In the genomic region with DNA sequence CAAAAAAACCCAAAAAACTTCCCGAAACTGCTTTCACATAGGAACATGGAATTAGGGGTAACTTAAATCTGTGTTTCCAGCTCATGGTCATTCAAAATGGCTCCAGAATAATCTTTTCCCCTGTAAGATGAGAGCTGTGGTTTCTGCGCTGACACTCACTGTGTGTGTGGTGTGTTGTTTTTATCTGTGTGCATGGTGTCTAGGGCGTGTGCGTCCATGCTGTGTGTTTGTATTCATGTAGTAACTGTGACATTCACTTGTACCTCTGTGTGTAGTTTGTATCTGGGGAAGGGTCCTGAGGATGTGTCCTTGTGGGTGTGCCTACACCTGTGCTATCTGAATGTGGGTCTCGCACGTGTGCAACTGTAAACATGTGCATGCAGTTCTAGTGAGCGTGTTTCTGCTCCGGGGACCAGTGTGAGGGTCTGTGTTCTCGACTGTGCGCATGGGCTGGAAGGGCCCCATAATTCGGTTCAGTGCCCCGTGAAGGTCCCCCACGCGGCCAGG, we compare ENCODE assay signal across 7 mouse cellular contexts. TPM values are rescaled to one million over a fixed set of nuclear protein-coding genes. Genes with fewer than 3 reads are reported as not detected.
DNase-seq lines count a peak whose midpoint lies in the region; ATAC-seq and TF ChIP-seq lines count a peak whose summit lies in the region.

No protein-coding gene starts in this region.

- no peak; the same call in 1 of the 2 replicates for ATAC-seq in embryonic facial prominence, embryonic 14.5 days (ENCODE audit: low read depth)
- ATAC-seq in intestine, embryonic 16.5 days, result peak; percentile 49; the same call in 1 of the 2 replicates
- peak; percentile 71 for ATAC-seq in neural tube, embryonic 15.5 days (ENCODE audit: low FRiP score)

- H3K4me1 ChIP-seq in lung, adult 2 months (ENCODE audit: control insufficient read depth, insufficient read depth, low read length), result no peaks in the 10 kb centered on the region; the same call in 1 of the 2 replicates
- 0 out of 2 replicates have a peak, but pooled peaks cover 3% of the 10 kb centered on the region for H3K4me1 ChIP-seq in embryonic facial prominence, embryonic 14.5 days (ENCODE audit: control insufficient read depth, insufficient read depth, low read length)
- peaks cover 25% of the 10 kb centered on the region for H3K4me1 ChIP-seq in intestine, embryonic 16.5 days (ENCODE audit: control insufficient read depth, insufficient read depth, low read length)
- H3K4me1 ChIP-seq in neural tube, embryonic 15.5 days, result peaks cover 37% of the 10 kb centered on the region

- 0 out of 2 replicates have a peak overlapping the region, but pooled peaks have one; percentile 60 for H3K27ac ChIP-seq in embryonic facial prominence, embryonic 14.5 days (replicated peaks; ENCODE audit: low read depth, low read length)
- peak overlapping the region; percentile 73 for H3K27ac ChIP-seq in intestine, embryonic 16.5 days (ENCODE audit: low read length)
- H3K27ac ChIP-seq in neural tube, embryonic 15.5 days (replicated peaks), result peak overlapping the region; percentile 78

- TF ChIP-seq CTCF in lung, adult 2 months (IDR thresholded peaks at IDR 0.05; ENCODE audit: insufficient read depth, low read length), result no peak

- no peaks in the 10 kb centered on the region for H3K36me3 ChIP-seq in embryonic facial prominence, embryonic 14.5 days (ENCODE audit: control insufficient read depth, insufficient read depth, low read length)
- H3K36me3 ChIP-seq in intestine, embryonic 16.5 days (ENCODE audit: control insufficient read depth, insufficient read depth, low read length), result no peaks in the 10 kb centered on the region
- no peaks in the 10 kb centered on the region for H3K36me3 ChIP-seq in neural tube, embryonic 15.5 days

- no peak for TF ChIP-seq POLR2A in lung, adult 2 months (IDR thresholded peaks at IDR 0.05; ENCODE audit: borderline replicate concordance, extremely low read depth, low read depth, low read length)

- H3K9me3 ChIP-seq in embryonic facial prominence, embryonic 14.5 days (ENCODE audit: control insufficient read depth, low read length), result no peaks in the 10 kb centered on the region
- H3K9me3 ChIP-seq in intestine, embryonic 16.5 days (ENCODE audit: control insufficient read depth, low read length), result no peaks in the 10 kb centered on the region
- H3K9me3 ChIP-seq in neural tube, embryonic 15.5 days (replicated peaks), result no peaks in the 10 kb centered on the region

- DNase-seq in lung, adult 2 months, result no peak
- DNase-seq in lung, postnatal 14 days, result no peak
- DNase-seq in embryonic facial prominence, embryonic 14.5 days (ENCODE audit: low spot score), result no peak
- DNase-seq in B cell, adult 2 months, result no peak
- no peak for DNase-seq in ovary, adult 18-20 months (ENCODE audit: low spot score)

- H3K4me2 ChIP-seq in embryonic facial prominence, embryonic 14.5 days (ENCODE audit: low read depth, low read length), result peak overlapping the region; percentile 95
- H3K4me2 ChIP-seq in intestine, embryonic 16.5 days (ENCODE audit: low read depth, low read length), result peak overlapping the region; percentile 94
- peak overlapping the region; percentile 94 for H3K4me2 ChIP-seq in neural tube, embryonic 15.5 days

- WGBS in lung, adult 2 months, result 32% methylated on average over 14 of the region's 14 CpGs
- WGBS in embryonic facial prominence, embryonic 14.5 days, result 30% methylated on average over 14 of the region's 14 CpGs
- 30% methylated on average over 14 of the region's 14 CpGs for WGBS in intestine, embryonic 16.5 days
- WGBS in neural tube, embryonic 15.5 days, result 28% methylated on average over 14 of the region's 14 CpGs

- 0 out of 2 replicates have a peak, but pooled peaks cover 4% of the 10 kb centered on the region for H3K27me3 ChIP-seq in embryonic facial prominence, embryonic 14.5 days (replicated peaks; ENCODE audit: control insufficient read depth, insufficient read depth, low read length)
- 0 out of 2 replicates have a peak, but pooled peaks cover 4% of the 10 kb centered on the region for H3K27me3 ChIP-seq in intestine, embryonic 16.5 days (replicated peaks; ENCODE audit: control insufficient read depth, insufficient read depth, low read length)
- peaks cover 10% of the 10 kb centered on the region; the same call in 1 of the 2 replicates for H3K27me3 ChIP-seq in neural tube, embryonic 15.5 days (replicated peaks)

- H3K9ac ChIP-seq in embryonic facial prominence, embryonic 14.5 days (ENCODE audit: low read depth, low read length), result peak overlapping the region; percentile 74
- H3K9ac ChIP-seq in intestine, embryonic 16.5 days (ENCODE audit: low read depth, low read length), result peak overlapping the region; percentile 85
- H3K9ac ChIP-seq in neural tube, embryonic 15.5 days (replicated peaks), result peak overlapping the region; percentile 65

- peak overlapping the region; percentile 15 for H3K4me3 ChIP-seq in lung, adult 2 months (replicated peaks; ENCODE audit: extremely low read depth, low read depth, low read length)
- H3K4me3 ChIP-seq in embryonic facial prominence, embryonic 14.5 days (ENCODE audit: low read depth, low read length), result peak overlapping the region; percentile 71
- peak overlapping the region; percentile 78 for H3K4me3 ChIP-seq in intestine, embryonic 16.5 days (ENCODE audit: low read length)
- H3K4me3 ChIP-seq in neural tube, embryonic 15.5 days (replicated peaks), result peak overlapping the region; percentile 52

RNA-seq across cellular contexts. Expression of a gene that starts 0.4 kb away (rescaled TPM):
- 110 and 128 TPM in 2 replicates for polyA plus RNA-seq in lung, adult 2 months (2012; rRNA removed)
- polyA plus RNA-seq in embryonic facial prominence, embryonic 14.5 days (2014; fragmentation: Nextera tagmentation; extraction: Ambion mirVana), result 29.1 and 30.4 TPM in 2 replicates
- polyA plus RNA-seq in intestine, embryonic 16.5 days (2015; fragmentation: Nextera tagmentation; extraction: Ambion mirVana), result 73.3 and 82.8 TPM in 2 replicates
- polyA plus RNA-seq in neural tube, embryonic 15.5 days (2015; fragmentation: Nextera tagmentation; extraction: Ambion mirVana), result 72.1 and 74.7 TPM in 2 replicates

Comparison
In these comparisons a context has a peak if more than half of its experiments do, and no peak if none do; other contexts are left out.
1. H3K4me3 ChIP-seq: peak in every context shown above with its lines; median percentile 78 in intestine, embryonic 16.5 days; 71 in embryonic facial prominence, embryonic 14.5 days; 52 in neural tube, embryonic 15.5 days; 15 in lung, adult 2 months.